Mouse (Mus musculus) granulocyte monocyte progenitor cell, adult 5-6 weeks (primary cell): ENCODE measurements at regions not wholly inside any gene's neighbourhood (a gene's known extent, or its start where the extent isn't known, plus 50 kb on each side); places are given as distances from the start of the nearest gene placed in this dataset.

Source experiments
- ATAC-seq: replicated peaks from 2 replicates; pipeline ENCODE4 v1.8.0; 2016; ENCODE audit warnings: mild to moderate bottlenecking, moderate TSS enrichment, inconsistent platforms; ENCODE audit not compliant: poor library complexity, severe bottlenecking

GRCm38 (mm10) chr15:6242132-6242531 is 57.5 kb upstream of the Dab2 start:
- no peak for ATAC-seq

GRCm38 (mm10) chr15:6244401-6244800 is 55.2 kb upstream of the Dab2 start:
- no peak for ATAC-seq

GRCm38 (mm10) chr15:6245950-6246894 is 53.4 kb upstream of the Dab2 start:
- ATAC-seq, result no peak

GRCm38 (mm10) chr15:6248470-6248869 is 51.1 kb upstream of the Dab2 start:
- ATAC-seq, result no peak
